Mouse (Mus musculus): ENCODE data around the gene Usp7.

DNA sequence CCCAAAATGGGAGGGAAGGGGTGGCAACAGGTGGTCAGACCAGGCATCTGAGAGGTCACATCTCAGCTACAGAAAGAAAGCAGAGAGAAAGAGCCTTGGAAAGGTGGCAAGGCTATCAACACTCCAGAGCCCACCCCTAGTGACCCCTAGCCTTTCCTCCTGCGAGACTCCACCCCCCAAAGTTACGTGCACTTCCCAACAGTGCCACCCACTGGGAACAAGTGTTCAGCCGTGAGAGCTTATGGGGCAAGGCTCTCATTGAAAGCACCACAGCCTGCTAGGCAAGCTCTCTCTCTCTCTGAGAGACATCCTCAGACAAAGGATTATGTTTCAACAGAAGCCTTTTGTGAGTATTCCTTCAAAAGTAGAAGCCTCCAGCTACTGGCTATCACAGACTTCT is 2.8 kb upstream of the Usp7 start:
- TF ChIP-seq CTCF (IDR thresholded peaks at IDR 0.05; ENCODE audit: insufficient read depth, low read length) (0 out of 2 replicates have a peak, but pooled peaks have one; percentile 2), POLR2A (IDR thresholded peaks at IDR 0.05; ENCODE audit: borderline replicate concordance, extremely low read depth, low read depth, low read length) (no peak)

All from lung, adult 2 months (tissue).